Comparison of ENCODE assay signal across 8 mouse cellular contexts in genomic region chr3:115642846-115643260, GRCm38 (mm10).
DNase-seq lines count a peak whose midpoint lies in the region; ATAC-seq lines count a peak whose summit lies in the region.

No protein-coding gene starts in this region.

- H3K79me2 ChIP-seq in macrophage (ENCODE audit: inconsistent target) = no peaks in the 10 kb centered on the region

- peak; percentile 82 for DNase-seq in T-cell, adult 2 months (ENCODE audit: low spot score)
- peak; percentile 81 to 84 for DNase-seq in cerebellum, postnatal 4 days (ENCODE audit: low spot score in 2 of 2)
- peak; percentile 64 for DNase-seq in gastrocnemius, adult 18-20 months (ENCODE audit: low spot score)
- DNase-seq in left cerebral cortex, adult 18-20 months (ENCODE audit: low spot score in 2 of 2) = peak; percentile 84 to 86
- DNase-seq in right cerebral cortex, adult 18-20 months = peak; percentile 81
- peak; percentile 53 for DNase-seq in urinary bladder, adult 2 months (ENCODE audit: low spot score)

- no peak overlapping the region for H3K27ac ChIP-seq in hindbrain, embryonic 16.5 days (ENCODE audit: low read depth, low read length)
- peak overlapping the region; percentile 59 for H3K27ac ChIP-seq in macrophage

- H3K4me3 ChIP-seq in hindbrain, embryonic 16.5 days (ENCODE audit: low read length) = peak overlapping the region; percentile 46
- H3K4me3 ChIP-seq in macrophage (ENCODE audit: inconsistent target) = peak overlapping the region; percentile 15

- H3K36me3 ChIP-seq in hindbrain, embryonic 16.5 days (ENCODE audit: control insufficient read depth, insufficient read depth, low read length) = no peaks in the 10 kb centered on the region
- no peaks in the 10 kb centered on the region for H3K36me3 ChIP-seq in macrophage (ENCODE audit: inconsistent target)

- H3K9me3 ChIP-seq in hindbrain, embryonic 16.5 days (ENCODE audit: control insufficient read depth, low read length) = no peaks in the 10 kb centered on the region

- ATAC-seq in hindbrain, embryonic 16.5 days = peak; percentile 25

- H3K4me2 ChIP-seq in hindbrain, embryonic 16.5 days (ENCODE audit: low read length) = peak overlapping the region; percentile 64

- 5% methylated on average over 11 of the region's 11 CpGs for WGBS in hindbrain, embryonic 16.5 days
- under 1% methylated on average over 11 of the region's 11 CpGs for WGBS in macrophage (ENCODE audit: missing documents)

- H3K9ac ChIP-seq in hindbrain, embryonic 16.5 days (ENCODE audit: low read depth, low read length) = peak overlapping the region; percentile 60; the same call in 1 of the 2 replicates

- no peaks in the 10 kb centered on the region for H3K27me3 ChIP-seq in hindbrain, embryonic 16.5 days (replicated peaks; ENCODE audit: control insufficient read depth, insufficient read depth, low read length)

- 0 out of 2 replicates have a peak, but pooled peaks cover 3% of the 10 kb centered on the region for H3K4me1 ChIP-seq in hindbrain, embryonic 16.5 days (ENCODE audit: control insufficient read depth, insufficient read depth, low read depth, low read length)
